Mouse (Mus musculus) embryonic facial prominence, embryonic 14.5 days (tissue): ENCODE measurements around the gene Tmbim1. TPM values are rescaled to one million over a fixed set of nuclear protein-coding genes. Genes with fewer than 3 reads are reported as not detected.

Source experiments
- ATAC-seq: fragments of 200-750 bp; cut with Nextera tagmentation; 2 replicates; pipeline ENCODE4 v1.8.0; 2017; ENCODE audit warnings: low read depth, moderate number of reproducible peaks, moderate TSS enrichment
- DNase-seq: peaks from one replicate; pipeline ENCODE4 v3.0.0-alpha.2; 2015; ENCODE audit warnings: low spot score
- H3K27ac ChIP-seq: fragments of 300-500 bp; sonication (generic); replicated peaks from 2 replicates; pipeline ENCODE4 v1.5.1; 2014; ENCODE audit warnings: low read depth, mild to moderate bottlenecking, low read length, moderate library complexity
- H3K27me3 ChIP-seq: fragments of 300-500 bp; sonication (generic); replicated peaks from 2 replicates; pipeline ENCODE4 v1.6.1; 2014; ENCODE audit warnings: low read length; ENCODE audit not compliant: control insufficient read depth, insufficient read depth
- H3K36me3 ChIP-seq: fragments of 300-500 bp; sonication (generic); 2 replicates; pipeline ENCODE4 v1.6.1; 2014; ENCODE audit warnings: low read length, mixed read lengths; ENCODE audit not compliant: control insufficient read depth, insufficient read depth
- H3K4me1 ChIP-seq: fragments of 300-500 bp; sonication (generic); 2 replicates; pipeline ENCODE4 v1.6.1; 2014; ENCODE audit warnings: antibody characterized with exemption, low read length; ENCODE audit not compliant: control insufficient read depth, insufficient read depth
- H3K4me2 ChIP-seq: fragments of 300-500 bp; sonication (generic); 2 replicates; pipeline ENCODE4 v1.6.1; 2014; ENCODE audit warnings: low read depth, mild to moderate bottlenecking, low read length, moderate library complexity, mixed read lengths
- H3K4me3 ChIP-seq: fragments of 300-500 bp; sonication (generic); 2 replicates; pipeline ENCODE4 v1.5.1; 2014; ENCODE audit warnings: low read depth, mild to moderate bottlenecking, low read length
- H3K9ac ChIP-seq: fragments of 300-500 bp; sonication (generic); 2 replicates; pipeline ENCODE4 v1.6.1; 2014; ENCODE audit warnings: low read depth, mild to moderate bottlenecking, low read length, moderate library complexity, mixed read lengths
- H3K9me3 ChIP-seq: fragments of 300-500 bp; sonication (generic); 2 replicates; pipeline ENCODE4 v1.6.1; 2016; ENCODE audit warnings: low read length; ENCODE audit not compliant: control insufficient read depth
- WGBS: fragments of 180-500 bp; shearing (Covaris S2); extraction: QIAGEN DNeasy Blood & Tissue Kit; methylation state at CpG from one replicate; pipeline ENCODE4 v1.1.7; 2014; 5-methylcytosine and 5-hydroxymethylcytosine counted together
- polyA plus RNA-seq: library from polyadenylated mRNA; unstranded; fragments of >200 nt; fragmentation: Nextera tagmentation; extraction: Ambion mirVana; gene quantifications from 2 replicates; pipeline ENCODE4 v1.2.1, GENCODE M21; 2014

Tmbim1 gene
- polyA plus RNA-seq, 1 experiment from 2014 or later, result 35.6 TPM

DNA sequence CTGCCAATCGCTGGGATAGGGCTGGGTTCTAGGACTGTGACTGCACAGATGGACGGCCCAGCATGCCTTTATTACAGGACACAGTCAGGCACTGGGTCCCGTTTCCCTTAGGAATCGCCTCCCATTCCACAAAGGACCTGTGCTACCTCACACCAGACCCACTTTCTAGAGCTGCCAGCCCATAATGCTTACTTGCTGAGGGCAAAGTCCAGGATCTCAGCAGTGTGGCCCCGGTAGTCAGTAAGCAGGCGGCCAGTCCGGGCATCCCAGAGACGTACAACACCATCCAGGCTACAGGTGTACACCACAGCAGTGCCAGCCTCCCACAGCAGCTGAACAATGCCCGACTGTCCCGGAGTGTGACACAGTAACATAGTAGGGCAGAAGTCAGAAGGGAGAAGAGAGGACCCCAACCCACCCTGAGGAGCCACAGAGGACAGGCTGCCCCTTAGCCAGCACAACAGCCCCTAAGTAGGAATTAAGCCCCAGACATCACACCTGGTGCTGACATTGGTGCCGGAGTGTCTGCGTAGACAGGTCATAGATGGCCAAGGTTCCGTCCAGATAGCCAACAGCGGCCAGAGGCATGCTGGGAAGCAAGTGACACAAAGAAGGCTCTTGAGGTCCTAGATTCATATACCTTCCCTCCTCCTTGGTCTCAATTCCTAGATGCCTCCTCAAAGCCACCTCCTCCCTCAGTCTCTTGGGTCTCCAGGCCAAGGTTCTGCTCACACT lies 24.7 kb downstream of the Tmbim1 start:
- DNase-seq (no peak), ATAC-seq (no peak)
- H3K4me3 ChIP-seq, result no peak overlapping the region
- no peak overlapping the region for H3K9ac ChIP-seq
- peaks cover 4% of the 10 kb centered on the region; the same call in 1 of the 2 replicates for H3K4me1 ChIP-seq
- 96% methylated on average over 14 of the region's 14 CpGs for whole genome bisulfite sequencing
- no peaks in the 10 kb centered on the region for H3K9me3 ChIP-seq
- H3K27me3 ChIP-seq, result no peaks in the 10 kb centered on the region
- peaks cover 45% of the 10 kb centered on the region for H3K36me3 ChIP-seq
- no peak overlapping the region for H3K4me2 ChIP-seq
- H3K27ac ChIP-seq, result no peak overlapping the region

DNA sequence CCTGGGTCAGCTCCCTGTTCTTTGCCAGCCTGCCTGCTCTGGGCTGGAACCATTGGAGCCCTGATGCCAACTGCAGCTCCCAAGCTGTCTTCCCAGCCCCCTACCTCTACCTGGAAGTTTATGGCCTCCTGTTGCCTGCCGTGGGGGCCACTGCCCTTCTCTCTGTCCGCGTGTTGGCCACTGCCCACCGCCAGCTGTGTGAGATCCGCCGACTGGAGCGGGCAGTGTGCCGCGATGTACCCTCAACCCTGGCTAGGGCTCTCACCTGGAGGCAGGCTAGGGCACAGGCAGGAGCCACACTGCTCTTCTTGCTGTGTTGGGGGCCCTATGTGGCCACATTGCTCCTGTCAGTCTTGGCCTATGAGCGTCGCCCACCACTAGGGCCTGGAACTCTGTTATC lies 26.4 kb downstream of the Tmbim1 start:
- Histone ChIP-seq H3K27me3 (no peaks in the 10 kb centered on the region), H3K9me3 (no peaks in the 10 kb centered on the region), H3K27ac (no peak overlapping the region), H3K4me1 (peaks cover 13% of the 10 kb centered on the region; the same call in 1 of the 2 replicates), H3K4me3 (no peak overlapping the region), H3K9ac (no peak overlapping the region), H3K4me2 (no peak overlapping the region), H3K36me3 (peaks cover 45% of the 10 kb centered on the region)
- ATAC-seq, result no peak
- DNase-seq, result no peak
- WGBS, result 88% methylated on average over 11 of the region's 11 CpGs

DNA sequence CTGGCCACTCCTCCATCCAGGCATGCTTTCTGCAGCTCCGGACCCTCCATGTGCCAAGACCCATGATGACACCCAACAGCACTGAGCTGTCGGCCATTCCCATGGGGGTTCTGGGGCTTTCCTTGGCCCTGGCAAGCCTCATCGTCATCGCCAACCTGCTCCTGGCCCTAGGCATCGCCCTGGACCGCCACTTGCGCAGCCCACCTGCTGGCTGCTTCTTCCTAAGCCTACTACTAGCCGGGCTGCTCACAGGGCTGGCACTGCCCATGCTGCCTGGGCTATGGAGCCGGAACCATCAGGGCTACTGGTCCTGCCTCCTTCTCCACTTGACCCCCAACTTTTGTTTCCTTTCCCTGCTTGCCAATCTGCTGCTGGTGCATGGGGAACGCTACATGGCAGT lies 26.9 kb downstream of the Tmbim1 start, which contains the start of gene Gpbar1:
Gene Gpbar1, plus strand, starts transcription at position 13 of the 400 bp plus-strand sequence.
- H3K4me3 ChIP-seq, result no peak within 1 kb of the TSS
- WGBS, result 95% methylated on average over 10 of the region's 10 CpGs
- no peak for ATAC-seq
- H3K9ac ChIP-seq, result no peak within 1 kb of the TSS
- no peak within 1 kb of the TSS for H3K4me2 ChIP-seq
- H3K27me3 ChIP-seq, result no peaks in the 10 kb centered on the region
- H3K36me3 ChIP-seq, result peaks cover 45% of the 10 kb centered on the region
- H3K4me1 ChIP-seq, result 0 out of 2 replicates have a peak, but pooled peaks cover 9% of the 10 kb centered on the region
- no peaks in the 10 kb centered on the region for H3K9me3 ChIP-seq
- no peak for DNase-seq
- H3K27ac ChIP-seq, result no peak within 1 kb of the TSS

DNA sequence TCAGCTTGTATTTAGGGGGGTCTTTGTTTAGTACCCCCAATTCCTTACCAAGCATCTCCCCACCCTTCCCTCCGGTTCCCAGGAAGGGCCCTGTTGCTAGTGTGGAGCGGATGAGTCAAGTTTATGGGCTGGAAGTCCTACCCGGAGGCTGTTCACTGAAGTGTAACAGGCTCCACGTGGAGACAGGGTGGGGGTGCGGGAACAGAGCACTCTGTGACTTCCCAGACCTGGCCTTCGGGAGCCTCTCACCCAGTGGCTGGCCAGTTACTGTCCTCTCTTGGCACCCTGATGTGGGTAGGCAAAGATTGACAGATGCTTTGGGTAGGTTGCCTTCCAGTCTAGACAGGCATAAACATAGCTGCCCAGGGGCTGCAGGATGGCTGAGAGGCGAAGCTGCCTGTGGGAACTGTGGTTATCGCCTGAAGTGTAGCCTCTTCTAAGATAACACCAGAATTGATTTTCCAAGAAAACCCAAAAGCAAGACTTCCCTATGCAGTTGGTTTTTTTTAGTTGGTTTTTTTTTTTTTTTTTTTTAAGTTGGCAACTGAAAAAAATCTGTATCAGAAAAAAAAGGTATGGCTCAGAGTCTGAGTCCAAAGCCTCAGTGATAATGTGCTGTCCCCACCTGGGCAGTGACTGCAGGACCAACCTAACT lies 27.4 kb downstream of the Tmbim1 start:
- no peak overlapping the region for H3K4me2 ChIP-seq
- WGBS, result 61% methylated on average over 8 of the region's 8 CpGs
- DNase-seq (no peak), ATAC-seq (no peak)
- H3K27me3 ChIP-seq, result no peaks in the 10 kb centered on the region
- H3K4me3 ChIP-seq, result no peak overlapping the region
- H3K9ac ChIP-seq, result no peak overlapping the region
- H3K36me3 ChIP-seq, result peaks cover 42% of the 10 kb centered on the region
- no peaks in the 10 kb centered on the region for H3K9me3 ChIP-seq
- H3K27ac ChIP-seq, result no peak overlapping the region
- H3K4me1 ChIP-seq, result 0 out of 2 replicates have a peak, but pooled peaks cover 9% of the 10 kb centered on the region

DNA sequence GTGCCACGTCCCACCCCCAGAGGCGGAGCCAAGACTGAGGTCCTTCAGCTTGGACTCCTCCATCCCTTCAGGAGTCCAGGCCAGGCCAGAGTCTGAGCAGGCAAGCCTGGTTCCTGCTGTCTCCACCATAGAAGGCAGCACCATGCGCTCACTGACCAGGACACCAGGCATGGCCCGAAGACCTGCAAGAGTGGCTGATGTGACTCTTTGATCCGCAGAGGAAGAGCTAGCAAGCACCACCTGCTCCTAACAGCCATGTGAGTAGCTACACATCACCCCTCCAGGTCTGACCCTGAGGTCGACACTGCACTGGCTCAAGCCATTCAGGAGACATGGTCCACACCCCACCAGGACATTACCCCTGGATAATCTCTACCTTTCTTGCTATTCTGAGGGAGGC lies 28.4 kb downstream of the Tmbim1 start:
- 0 out of 2 replicates have a peak, but pooled peaks cover 9% of the 10 kb centered on the region for H3K4me1 ChIP-seq
- no peaks in the 10 kb centered on the region for H3K27me3 ChIP-seq
- no peak overlapping the region for H3K4me2 ChIP-seq
- ATAC-seq (no peak), DNase-seq (no peak)
- WGBS, result 67% methylated on average over 6 of the region's 6 CpGs
- no peak overlapping the region for H3K9ac ChIP-seq
- H3K4me3 ChIP-seq, result no peak overlapping the region
- peaks cover 32% of the 10 kb centered on the region for H3K36me3 ChIP-seq
- no peak overlapping the region for H3K27ac ChIP-seq
- no peaks in the 10 kb centered on the region for H3K9me3 ChIP-seq

DNA sequence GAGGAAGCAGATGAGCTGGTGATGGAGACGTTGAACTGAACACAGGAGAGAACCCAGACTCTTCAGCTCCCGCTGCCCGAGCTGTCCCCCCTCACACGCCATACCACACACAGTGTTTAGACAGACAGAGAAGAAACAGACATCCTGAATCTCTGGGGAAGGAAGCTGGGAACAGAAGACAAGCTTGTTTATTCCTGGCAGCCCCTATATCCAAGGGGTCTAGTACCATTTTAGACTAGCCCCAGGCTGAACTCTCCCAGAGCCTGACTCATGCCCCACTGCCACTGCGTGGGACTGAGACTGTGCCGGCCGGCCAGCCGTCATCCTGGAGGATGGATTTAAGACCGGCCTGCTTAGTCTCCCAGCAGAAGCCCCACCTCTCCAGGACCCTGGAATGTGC lies 30.4 kb downstream of the Tmbim1 start:
- H3K4me3 ChIP-seq, result no peak overlapping the region
- H3K9me3 ChIP-seq, result no peaks in the 10 kb centered on the region
- peak overlapping the region; percentile 1; the same call in 1 of the 2 replicates for H3K9ac ChIP-seq
- no peak overlapping the region; the same call in 1 of the 2 replicates for H3K27ac ChIP-seq
- DNase-seq, result peak; percentile 32
- H3K36me3 ChIP-seq, result peaks cover 14% of the 10 kb centered on the region
- ATAC-seq, result peak; percentile 45; the same call in 1 of the 2 replicates
- no peaks in the 10 kb centered on the region for H3K27me3 ChIP-seq
- H3K4me2 ChIP-seq, result no peak overlapping the region
- 11% methylated on average over 9 of the region's 9 CpGs for WGBS
- H3K4me1 ChIP-seq, result 0 out of 2 replicates have a peak, but pooled peaks cover 9% of the 10 kb centered on the region

DNA sequence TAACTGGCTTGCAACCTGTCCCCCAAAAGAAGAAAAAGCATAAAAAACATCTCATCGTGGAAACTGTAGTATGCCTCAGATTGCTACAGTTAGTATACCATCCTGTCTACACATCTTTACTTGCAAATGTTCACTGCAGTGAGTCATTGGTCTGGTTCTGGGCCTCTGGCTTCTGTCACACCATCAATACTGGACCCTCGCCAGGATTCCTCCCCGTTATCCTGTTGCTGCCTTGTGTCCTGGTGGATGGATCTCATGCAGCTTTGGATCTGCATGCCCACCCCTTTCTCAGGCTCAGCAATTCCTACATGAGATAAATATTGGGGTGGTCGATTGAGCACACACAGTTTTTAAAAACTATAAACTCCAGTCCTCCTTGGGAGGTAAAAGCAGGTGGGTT lies 33.8 kb downstream of the Tmbim1 start:
- H3K9me3 ChIP-seq, result no peaks in the 10 kb centered on the region
- no peak overlapping the region for H3K4me2 ChIP-seq
- H3K27ac ChIP-seq, result no peak overlapping the region
- H3K36me3 ChIP-seq, result peaks cover 25% of the 10 kb centered on the region
- DNase-seq (no peak), ATAC-seq (no peak)
- 73% methylated on average over 4 of the region's 4 CpGs for WGBS
- H3K4me1 ChIP-seq, result 0 out of 2 replicates have a peak, but pooled peaks cover 9% of the 10 kb centered on the region
- no peaks in the 10 kb centered on the region for H3K27me3 ChIP-seq
- H3K4me3 ChIP-seq, result no peak overlapping the region
- no peak overlapping the region for H3K9ac ChIP-seq

DNA sequence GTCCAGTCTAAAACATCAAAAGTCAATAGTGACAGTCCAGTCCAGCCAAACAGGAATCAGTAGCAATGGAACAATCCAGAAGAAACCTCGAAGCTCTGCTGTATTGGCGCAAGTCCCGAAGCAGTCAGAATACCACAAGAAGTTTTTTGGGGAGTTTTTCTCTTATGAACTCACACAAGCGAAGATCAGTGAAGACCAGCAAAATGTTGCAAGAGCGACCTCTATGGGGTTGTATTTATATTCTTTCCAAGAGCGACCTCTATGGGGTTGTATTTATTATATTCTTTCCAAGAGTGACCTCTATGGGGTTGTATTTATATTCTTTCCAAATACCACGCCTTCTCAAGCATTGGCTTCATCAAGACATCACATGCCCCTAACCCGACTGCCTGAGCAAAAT lies 36.7 kb downstream of the Tmbim1 start:
- Histone ChIP-seq H3K4me3 (no peak overlapping the region), H3K9me3 (no peaks in the 10 kb centered on the region), H3K4me1 (no peaks in the 10 kb centered on the region), H3K36me3 (peaks cover 54% of the 10 kb centered on the region), H3K27ac (no peak overlapping the region), H3K4me2 (no peak overlapping the region), H3K27me3 (no peaks in the 10 kb centered on the region), H3K9ac (no peak overlapping the region)
- DNase-seq (no peak), ATAC-seq (no peak)
- WGBS, result 88% methylated on average over 8 of the region's 8 CpGs
